Comparison of ENCODE assay signal across 9 mouse cellular contexts in the genomic region with DNA sequence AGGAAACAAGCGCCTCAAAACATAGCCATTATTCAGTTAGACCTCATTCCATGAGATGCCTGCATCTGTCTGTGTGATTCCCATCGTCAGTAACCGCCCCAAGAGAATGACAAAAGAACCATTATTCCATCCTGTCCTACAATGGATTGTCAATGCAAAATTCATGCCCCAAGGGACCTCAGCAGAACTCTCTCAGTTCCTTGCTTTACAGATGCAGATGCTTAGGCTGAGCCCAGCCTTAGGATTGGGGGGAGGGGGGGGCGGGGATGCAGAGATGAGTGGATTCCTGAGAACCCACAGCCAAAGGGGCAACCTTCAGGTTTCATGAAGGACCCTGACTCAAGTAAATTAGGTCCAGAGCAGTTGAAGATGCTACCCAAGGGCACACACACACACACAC.
A peak's percentile ranks its signal among the peaks of the same experiment; 100 is the strongest.
DNase-seq lines count a peak whose midpoint lies in the region; ATAC-seq and TF ChIP-seq lines count a peak whose summit lies in the region.
"Had no signal": no experiment of that assay in that cellular context is flagged by ENCODE, and none has a peak within 500 bp of the region (broad histone marks: within the 10 kb centered on the region; RNA-seq: fewer than 3 reads in every experiment).

No protein-coding gene starts in this region.

- TF ChIP-seq CTCF in liver, embryonic 14.5 days (IDR thresholded peaks at IDR 0.05; ENCODE audit: low read depth): no peak

- no peaks in the 10 kb centered on the region for H3K27me3 ChIP-seq in lung, embryonic 16.5 days (ENCODE audit: control insufficient read depth, insufficient read depth, low read depth, low read length)
- H3K27me3 ChIP-seq in forebrain, embryonic 13.5 days: 0 out of 2 replicates have a peak, but pooled peaks cover 5% of the 10 kb centered on the region
- peaks cover 4% of the 10 kb centered on the region; the same call in 1 of the 2 replicates for H3K27me3 ChIP-seq in liver, embryonic 14.5 days (ENCODE audit: control insufficient read depth, insufficient read depth, low read length)

- DNase-seq in lung, postnatal 14 days: no peak
- no peak for DNase-seq in liver, embryonic 14.5 days (ENCODE audit: low read depth in 3 of 3, low spot score in 3 of 3)
- peak; percentile 50 for DNase-seq in yolk sac, embryonic 10.5 days (ENCODE audit: low spot score)
- no peak for DNase-seq in layer of hippocampus, adult 18-20 months (ENCODE audit: low spot score in 2 of 2)
- DNase-seq in adipocyte (ENCODE audit: low spot score): no peak
- no peak for DNase-seq in spleen, postnatal 4 days (ENCODE audit: low spot score in 2 of 2)

- no peak overlapping the region for H3K27ac ChIP-seq in lung, embryonic 16.5 days (ENCODE audit: low read length)
- H3K27ac ChIP-seq in forebrain, embryonic 13.5 days: no peak overlapping the region
- H3K27ac ChIP-seq in liver, embryonic 14.5 days: no peak overlapping the region
- H3K27ac ChIP-seq: macrophage had no signal

- no peak for ATAC-seq in lung, embryonic 16.5 days (ENCODE audit: low read depth)
- ATAC-seq in forebrain, embryonic 13.5 days: 0 out of 2 replicates have a peak, but pooled peaks have one; percentile 19
- ATAC-seq in liver, embryonic 14.5 days (ENCODE audit: insufficient read depth): no peak

- no peaks in the 10 kb centered on the region for H3K9me3 ChIP-seq in lung, embryonic 16.5 days (ENCODE audit: control insufficient read depth, low read length)
- H3K9me3 ChIP-seq in forebrain, embryonic 13.5 days (replicated peaks): no peaks in the 10 kb centered on the region
- H3K9me3 ChIP-seq in liver, embryonic 14.5 days (ENCODE audit: control insufficient read depth, low read length): no peaks in the 10 kb centered on the region

- H3K4me3 ChIP-seq in lung, embryonic 16.5 days (ENCODE audit: low read length): no peak overlapping the region; the same call in 1 of the 2 replicates
- H3K4me3 ChIP-seq in forebrain, embryonic 13.5 days: peak overlapping the region; percentile 51; the same call in 1 of the 2 replicates
- peak overlapping the region in 1 of 2 experiments; percentile 55; a peak in 1 of 4 replicates for H3K4me3 ChIP-seq in liver, embryonic 14.5 days (ENCODE audit: insufficient read depth in 1 of 2, low read depth in 2 of 2, low read length in 2 of 2)

- H3K4me2 ChIP-seq in lung, embryonic 16.5 days (ENCODE audit: low read depth, low read length): peak overlapping the region; percentile 98
- H3K4me2 ChIP-seq in forebrain, embryonic 13.5 days: peak overlapping the region; percentile 96
- H3K4me2 ChIP-seq in liver, embryonic 14.5 days (ENCODE audit: low read depth): peak overlapping the region; percentile 68

- no peak for TF ChIP-seq EP300 in liver, embryonic 14.5 days (IDR thresholded peaks at IDR 0.05; ENCODE audit: low read depth)

- no peak overlapping the region for H3K9ac ChIP-seq in lung, embryonic 16.5 days (ENCODE audit: low read length)
- no peak overlapping the region for H3K9ac ChIP-seq in forebrain, embryonic 13.5 days
- no peak overlapping the region for H3K9ac ChIP-seq in liver, embryonic 14.5 days (replicated peaks)

- peaks cover 8% of the 10 kb centered on the region for H3K4me1 ChIP-seq in lung, embryonic 16.5 days (replicated peaks; ENCODE audit: control insufficient read depth, insufficient read depth, low read length)
- peaks cover 17% of the 10 kb centered on the region for H3K4me1 ChIP-seq in forebrain, embryonic 13.5 days
- H3K4me1 ChIP-seq in liver, embryonic 14.5 days (replicated peaks; ENCODE audit: control insufficient read depth in 2 of 2, insufficient read depth in 2 of 2, low read length in 1 of 2): 0 out of 4 replicates have a peak, but pooled peaks cover 0 to 3% of the 10 kb centered on the region in 2 experiments

- 26% methylated on average over 4 of the region's 4 CpGs for WGBS in lung, embryonic 16.5 days
- WGBS in forebrain, embryonic 13.5 days: 4% methylated on average over 4 of the region's 4 CpGs
- WGBS in liver, embryonic 14.5 days (ENCODE audit: insufficient replicate concordance): 38% methylated on average over 4 of the region's 4 CpGs

- H3K36me3 ChIP-seq in lung, embryonic 16.5 days (ENCODE audit: control insufficient read depth, insufficient read depth, low read length): no peaks in the 10 kb centered on the region
- no peaks in the 10 kb centered on the region for H3K36me3 ChIP-seq in forebrain, embryonic 13.5 days (ENCODE audit: poor library complexity, severe bottlenecking)
- H3K36me3 ChIP-seq in liver, embryonic 14.5 days (replicated peaks; ENCODE audit: control insufficient read depth, insufficient read depth, low read depth): no peaks in the 10 kb centered on the region
